Mouse (Mus musculus) midbrain, embryonic 12.5 days (tissue): ENCODE results near the gene Cmtm7. TPM values are rescaled to one million over a fixed set of nuclear protein-coding genes. Genes with fewer than 3 reads are reported as not detected.

Experiments
- ATAC-seq: fragments of 200-750 bp; cut with Nextera tagmentation; 2 replicates; pipeline ENCODE4 v1.8.0; 2017; ENCODE audit warnings: low read depth, moderate TSS enrichment, moderate library complexity; ENCODE audit not compliant: low FRiP score
- H3K27ac ChIP-seq: fragments of 300-500 bp; sonication (generic); replicated peaks from 2 replicates; pipeline ENCODE4 v1.5.1; 2016; ENCODE audit warnings: mild to moderate bottlenecking
- H3K27me3 ChIP-seq: fragments of 300-500 bp; sonication (generic); 2 replicates; pipeline ENCODE4 v1.6.1; 2016; ENCODE audit warnings: mild to moderate bottlenecking
- H3K36me3 ChIP-seq: fragments of 300-500 bp; sonication (generic); 2 replicates; pipeline ENCODE4 v1.6.1; 2016
- H3K4me1 ChIP-seq: fragments of 300-500 bp; sonication (generic); 2 replicates; pipeline ENCODE4 v1.6.1; 2016
- H3K4me2 ChIP-seq: fragments of 300-500 bp; sonication (generic); replicated peaks from 2 replicates; pipeline ENCODE4 v1.6.1; 2016; ENCODE audit warnings: mild to moderate bottlenecking, moderate library complexity
- H3K4me3 ChIP-seq: fragments of 300-500 bp; sonication (generic); 2 replicates; pipeline ENCODE4 v1.5.1; 2016; ENCODE audit warnings: mild to moderate bottlenecking
- H3K9ac ChIP-seq: fragments of 300-500 bp; sonication (generic); replicated peaks from 2 replicates; pipeline ENCODE4 v1.6.1; 2016; ENCODE audit warnings: mild to moderate bottlenecking, moderate library complexity
- H3K9me3 ChIP-seq: fragments of 300-500 bp; sonication (generic); 2 replicates; pipeline ENCODE4 v1.6.1; 2016; ENCODE audit warnings: mild to moderate bottlenecking
- WGBS: fragments of 180-500 bp; shearing (Covaris S2); methylation state at CpG from one replicate; pipeline ENCODE4 v1.1.7; 2016; 5-methylcytosine and 5-hydroxymethylcytosine counted together
- polyA plus RNA-seq: library from polyadenylated mRNA; unstranded; fragments of >200 nt; fragmentation: Nextera tagmentation; extraction: Ambion mirVana; gene quantifications from 2 replicates; pipeline ENCODE4 v1.2.1, GENCODE M21; 2016

Gene Cmtm7
- polyA plus RNA-seq, 1 experiment from 2014 or later: 49.4 TPM

DNA sequence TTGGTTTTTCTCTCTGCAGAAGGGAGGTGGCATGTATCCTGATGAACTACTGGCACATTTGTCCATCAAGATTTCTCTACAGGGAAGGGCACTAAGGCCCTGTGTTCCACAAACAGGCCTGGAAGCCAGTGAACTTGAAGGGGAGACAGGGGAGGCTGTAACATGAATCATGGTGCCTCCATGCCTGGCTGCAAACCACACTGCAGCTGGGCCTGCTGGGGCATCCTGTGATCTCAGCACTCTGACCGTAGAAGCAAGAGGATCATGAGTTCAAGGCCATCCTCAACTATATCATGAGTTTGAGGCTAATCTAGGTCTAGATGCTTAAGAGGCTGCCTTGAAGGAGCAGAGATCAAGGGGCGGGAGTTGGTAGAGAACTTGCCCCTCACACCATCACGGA is 5.3 kb downstream of the Cmtm7 start:
- Histone ChIP-seq H3K27me3 (0 out of 2 replicates have a peak, but pooled peaks cover 3% of the 10 kb centered on the region), H3K9me3 (no peaks in the 10 kb centered on the region), H3K36me3 (peaks cover 11% of the 10 kb centered on the region; the same call in 1 of the 2 replicates), H3K9ac (no peak overlapping the region), H3K27ac (no peak overlapping the region), H3K4me2 (no peak overlapping the region), H3K4me3 (no peak overlapping the region), H3K4me1 (peaks cover 15% of the 10 kb centered on the region)
- no peak for ATAC-seq
- WGBS: 97% methylated on average over 3 of the region's 3 CpGs

DNA sequence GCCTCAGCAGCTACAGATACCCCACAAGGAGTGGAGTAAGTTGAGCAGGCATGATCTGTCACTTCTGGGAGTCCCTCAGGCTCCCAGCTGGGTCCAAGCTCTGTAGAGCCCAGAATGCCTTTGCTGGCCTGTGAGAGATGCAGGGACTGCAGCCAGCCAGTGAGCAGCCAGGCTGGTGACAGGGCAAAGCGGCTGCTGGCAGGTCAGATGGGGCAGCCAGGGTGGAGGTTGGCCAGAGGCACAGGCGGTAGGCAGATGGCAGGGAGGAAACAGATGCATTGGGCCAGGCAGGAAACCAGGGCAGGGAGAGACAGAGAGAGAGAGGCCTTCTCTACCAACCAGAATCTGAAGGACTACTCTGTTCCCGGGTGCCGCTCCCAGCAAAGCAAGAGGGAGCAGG is 6.4 kb downstream of the Cmtm7 start:
- Histone ChIP-seq H3K36me3 (peaks cover 13% of the 10 kb centered on the region; the same call in 1 of the 2 replicates), H3K4me2 (no peak overlapping the region), H3K27me3 (0 out of 2 replicates have a peak, but pooled peaks cover 3% of the 10 kb centered on the region), H3K9ac (no peak overlapping the region), H3K4me3 (no peak overlapping the region), H3K27ac (no peak overlapping the region), H3K9me3 (no peaks in the 10 kb centered on the region), H3K4me1 (peaks cover 4% of the 10 kb centered on the region)
- 91% methylated on average over 4 of the region's 4 CpGs for WGBS
- ATAC-seq: no peak

DNA sequence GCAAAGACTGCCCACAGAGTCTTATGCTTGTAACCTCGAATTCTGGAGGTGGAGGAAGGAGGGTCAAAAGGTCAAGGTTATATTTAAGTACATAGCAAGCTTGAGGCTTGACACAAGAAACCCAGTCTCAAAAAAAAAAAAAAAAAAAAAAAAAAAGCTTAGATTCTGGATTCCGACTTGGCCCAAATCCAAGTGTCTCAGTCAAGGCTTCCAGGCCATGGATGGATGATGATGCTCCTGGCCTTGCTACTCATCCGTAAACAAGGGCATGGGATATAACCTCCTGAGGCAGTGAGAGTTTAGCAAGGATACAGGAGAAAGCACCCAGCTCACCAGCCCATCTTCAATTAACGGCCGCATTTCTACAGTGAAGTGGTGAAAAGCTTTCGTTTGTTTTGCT is 7.0 kb downstream of the Cmtm7 start:
- ATAC-seq: no peak
- Histone ChIP-seq H3K36me3 (peaks cover 13% of the 10 kb centered on the region; the same call in 1 of the 2 replicates), H3K27me3 (0 out of 2 replicates have a peak, but pooled peaks cover under 1% of the 10 kb centered on the region), H3K4me3 (no peak overlapping the region), H3K27ac (no peak overlapping the region), H3K4me2 (no peak overlapping the region), H3K9me3 (no peaks in the 10 kb centered on the region), H3K9ac (no peak overlapping the region), H3K4me1 (no peaks in the 10 kb centered on the region)
- 81% methylated on average over 6 of the region's 6 CpGs for WGBS

DNA sequence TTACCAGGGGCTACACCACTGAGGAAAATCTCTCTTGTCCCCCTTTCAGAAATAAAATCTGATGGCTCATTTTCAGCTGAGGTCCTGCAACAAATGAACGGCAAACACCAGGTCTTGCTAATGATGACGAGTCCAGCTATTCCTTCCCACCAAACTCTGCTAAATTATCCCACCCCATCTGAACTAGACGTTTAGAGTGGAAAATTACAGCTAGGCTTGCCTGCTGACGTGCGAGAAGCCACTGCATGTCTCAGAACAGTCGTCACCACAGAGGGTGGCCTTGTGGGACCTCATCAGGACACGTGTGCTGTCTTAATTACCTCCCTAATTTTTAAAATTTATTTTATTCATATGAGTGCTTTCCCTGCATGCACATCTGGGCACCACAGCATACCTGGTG is 10.1 kb downstream of the Cmtm7 start:
- no peak overlapping the region for H3K4me2 ChIP-seq
- no peak overlapping the region for H3K4me3 ChIP-seq
- no peak overlapping the region for H3K27ac ChIP-seq
- no peaks in the 10 kb centered on the region for H3K27me3 ChIP-seq
- no peak overlapping the region for H3K9ac ChIP-seq
- peaks cover 13% of the 10 kb centered on the region; the same call in 1 of the 2 replicates for H3K36me3 ChIP-seq
- H3K4me1 ChIP-seq: peaks cover 9% of the 10 kb centered on the region
- ATAC-seq: no peak
- no peaks in the 10 kb centered on the region for H3K9me3 ChIP-seq
- 91% methylated on average over 7 of the region's 7 CpGs for WGBS

DNA sequence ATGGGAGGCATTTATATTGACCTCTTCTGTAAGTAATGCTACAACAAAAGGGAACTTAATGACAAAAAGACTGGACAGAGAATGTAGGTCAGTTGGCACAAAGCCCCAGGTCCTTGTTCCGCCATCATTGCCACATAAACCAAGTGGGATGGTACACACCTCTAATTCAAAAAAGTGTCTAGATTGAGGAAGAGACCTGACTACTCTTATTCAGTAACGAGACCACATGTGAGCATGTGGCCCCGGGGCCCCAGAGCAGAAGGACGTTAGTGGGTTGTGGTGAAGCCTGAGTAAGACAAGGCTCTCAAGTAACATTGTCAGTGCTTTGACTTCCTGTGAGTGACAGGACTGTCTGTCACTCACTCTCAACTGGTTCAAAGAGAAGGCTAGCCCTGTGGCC is 11.4 kb downstream of the Cmtm7 start:
- 90% methylated on average over 4 of the region's 4 CpGs for WGBS
- H3K27ac ChIP-seq: no peak overlapping the region
- peaks cover 13% of the 10 kb centered on the region; the same call in 1 of the 2 replicates for H3K36me3 ChIP-seq
- H3K27me3 ChIP-seq: no peaks in the 10 kb centered on the region
- no peak overlapping the region for H3K9ac ChIP-seq
- no peak overlapping the region for H3K4me2 ChIP-seq
- H3K4me1 ChIP-seq: peaks cover 9% of the 10 kb centered on the region
- ATAC-seq: no peak
- no peak overlapping the region for H3K4me3 ChIP-seq
- no peaks in the 10 kb centered on the region for H3K9me3 ChIP-seq

DNA sequence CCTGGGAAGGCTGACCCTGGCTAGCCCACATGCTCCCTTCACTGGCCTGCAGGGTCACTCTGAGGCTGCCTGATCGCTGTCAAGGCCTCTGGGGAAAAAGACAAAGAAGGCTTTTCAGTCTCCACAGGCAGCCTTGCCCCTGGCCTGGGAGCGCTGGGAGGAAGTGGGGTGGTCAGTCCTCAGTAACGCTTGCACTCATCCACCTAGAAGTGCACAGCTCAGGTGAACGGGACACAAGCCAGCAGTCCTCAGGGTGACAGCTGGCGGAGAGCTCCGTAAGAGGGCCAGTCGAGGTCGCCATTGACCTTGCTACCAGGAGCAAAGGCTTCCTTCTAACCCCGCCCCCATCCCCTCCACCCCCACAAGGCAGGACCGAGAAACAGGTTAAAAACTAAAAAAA is 13.6 kb downstream of the Cmtm7 start:
- Histone ChIP-seq H3K4me3 (no peak overlapping the region), H3K4me1 (peaks cover 9% of the 10 kb centered on the region), H3K9me3 (no peaks in the 10 kb centered on the region), H3K36me3 (peaks cover 13% of the 10 kb centered on the region; the same call in 1 of the 2 replicates), H3K4me2 (no peak overlapping the region), H3K27me3 (no peaks in the 10 kb centered on the region), H3K27ac (no peak overlapping the region), H3K9ac (no peak overlapping the region)
- no peak for ATAC-seq
- 55% methylated on average over 10 of the region's 10 CpGs for WGBS

DNA sequence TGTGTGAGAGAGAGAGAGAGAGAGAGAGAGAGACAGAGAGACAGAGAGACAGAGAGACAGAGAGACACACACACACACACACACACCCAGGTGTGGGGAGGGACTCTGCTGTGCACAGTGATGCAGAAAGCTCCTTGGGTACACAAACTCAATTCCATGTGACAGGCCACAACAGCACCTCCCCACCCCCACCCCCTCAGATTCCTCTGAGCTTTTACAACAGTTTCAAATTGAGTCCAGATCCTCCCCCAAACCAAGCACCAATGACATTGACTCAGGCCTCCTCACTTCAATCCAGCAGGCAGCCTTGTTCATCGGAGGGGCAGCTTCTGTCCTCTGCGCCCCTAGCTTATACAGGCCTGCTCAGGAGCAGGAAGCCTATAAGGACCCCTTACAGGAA is 14.1 kb downstream of the Cmtm7 start:
- H3K27me3 ChIP-seq: no peaks in the 10 kb centered on the region
- H3K4me2 ChIP-seq: no peak overlapping the region
- H3K36me3 ChIP-seq: peaks cover 11% of the 10 kb centered on the region
- H3K4me1 ChIP-seq: peaks cover 9% of the 10 kb centered on the region
- H3K4me3 ChIP-seq: no peak overlapping the region
- H3K27ac ChIP-seq: no peak overlapping the region
- H3K9ac ChIP-seq: no peak overlapping the region
- no peak for ATAC-seq
- H3K9me3 ChIP-seq: no peaks in the 10 kb centered on the region
- WGBS: 73% methylated on average over 2 of the region's 2 CpGs

DNA sequence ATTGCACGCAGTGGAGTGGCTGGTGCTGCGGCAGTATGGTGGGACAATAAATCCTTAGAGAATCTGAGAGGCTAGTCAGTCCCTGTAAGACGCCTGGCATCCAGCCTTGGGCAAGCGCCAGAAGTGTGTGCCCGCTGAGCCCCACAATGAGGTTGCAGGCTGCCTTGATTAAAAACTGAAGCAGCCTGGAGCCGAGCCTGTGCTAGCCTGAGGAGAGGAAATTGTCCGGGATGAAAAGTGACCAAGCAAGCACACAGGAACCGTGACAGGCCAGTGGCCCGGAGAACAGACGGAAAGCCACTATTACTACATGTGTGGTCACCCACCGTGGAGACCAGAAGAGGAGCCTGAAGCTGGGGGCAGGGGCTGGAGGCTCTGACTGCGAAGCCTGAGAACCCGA is 14.6 kb downstream of the Cmtm7 start:
- peaks cover 8% of the 10 kb centered on the region for H3K36me3 ChIP-seq
- no peak for ATAC-seq
- H3K4me1 ChIP-seq: peaks cover 9% of the 10 kb centered on the region
- no peak overlapping the region for H3K27ac ChIP-seq
- WGBS: 76% methylated on average over 13 of the region's 13 CpGs
- no peak overlapping the region for H3K4me3 ChIP-seq
- H3K9ac ChIP-seq: no peak overlapping the region
- no peaks in the 10 kb centered on the region for H3K9me3 ChIP-seq
- H3K4me2 ChIP-seq: no peak overlapping the region
- no peaks in the 10 kb centered on the region for H3K27me3 ChIP-seq

DNA sequence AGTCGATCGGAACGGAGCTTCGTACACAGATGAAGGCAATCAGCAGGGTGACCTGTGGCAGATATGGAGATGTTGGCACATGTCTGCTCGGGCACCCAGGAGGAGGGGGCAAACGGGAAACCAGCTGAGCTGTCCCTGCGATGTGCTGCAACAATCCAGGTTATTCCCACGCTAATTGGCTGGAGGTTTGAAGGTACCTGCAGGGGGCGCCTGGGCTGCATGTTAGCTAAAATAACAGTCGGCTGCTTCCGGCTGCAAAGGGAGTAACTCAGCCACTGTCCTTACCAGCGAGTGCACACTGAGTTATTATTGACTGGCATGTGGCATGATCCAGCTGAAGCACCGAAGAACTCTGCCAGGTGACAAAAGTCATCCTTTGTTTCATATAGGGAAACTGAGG is 18.3 kb downstream of the Cmtm7 start:
- Histone ChIP-seq H3K4me2 (no peak overlapping the region), H3K36me3 (peaks cover 8% of the 10 kb centered on the region), H3K4me3 (no peak overlapping the region), H3K27me3 (no peaks in the 10 kb centered on the region), H3K27ac (no peak overlapping the region), H3K4me1 (peaks cover 12% of the 10 kb centered on the region), H3K9me3 (no peaks in the 10 kb centered on the region), H3K9ac (no peak overlapping the region)
- no peak for ATAC-seq
- 65% methylated on average over 13 of the region's 13 CpGs for WGBS

DNA sequence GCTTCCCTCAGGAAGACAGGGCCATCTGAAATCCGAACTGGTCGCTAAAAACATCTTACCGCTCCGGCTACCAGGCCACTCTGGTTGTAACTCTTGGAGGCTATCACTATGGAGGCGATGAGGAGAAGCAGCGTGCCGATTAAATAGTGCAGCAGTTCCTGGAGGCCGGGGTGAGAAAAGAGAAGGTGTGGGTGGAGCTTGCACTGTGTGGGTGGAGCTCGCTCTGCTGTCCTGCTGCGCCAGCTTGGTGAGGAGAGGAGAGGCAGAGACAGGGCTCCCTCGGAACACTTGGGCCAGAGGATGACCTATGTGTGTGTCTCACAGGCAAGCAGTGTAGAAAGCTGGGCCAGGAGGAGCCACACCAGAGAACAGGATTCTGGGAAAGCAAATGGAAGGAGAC is 19.8 kb downstream of the Cmtm7 start:
- Histone ChIP-seq H3K36me3 (peaks cover 8% of the 10 kb centered on the region), H3K4me2 (no peak overlapping the region), H3K4me3 (no peak overlapping the region), H3K9me3 (no peaks in the 10 kb centered on the region), H3K27me3 (no peaks in the 10 kb centered on the region), H3K27ac (no peak overlapping the region), H3K9ac (no peak overlapping the region), H3K4me1 (0 out of 2 replicates have a peak, but pooled peaks cover 3% of the 10 kb centered on the region)
- no peak for ATAC-seq
- WGBS: 78% methylated on average over 11 of the region's 11 CpGs

DNA sequence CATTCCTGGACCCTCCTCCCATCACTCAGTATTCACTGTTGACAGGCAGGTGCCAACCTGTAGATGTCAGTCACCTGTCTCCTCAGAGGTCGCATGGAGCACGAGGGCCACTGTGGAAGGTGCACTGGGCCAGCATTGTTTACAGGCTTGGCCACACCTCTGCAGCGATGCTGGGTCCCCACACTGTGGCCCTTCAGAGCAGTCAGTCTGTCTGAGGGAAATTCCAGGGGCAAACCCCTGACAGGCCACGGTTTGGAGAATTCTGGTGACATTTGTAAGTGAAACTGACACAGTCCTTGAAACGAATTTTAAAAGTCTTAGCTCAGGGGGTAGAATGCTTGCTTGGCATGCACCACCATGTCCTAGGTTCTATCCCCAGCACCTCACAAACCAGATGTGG is 21.3 kb downstream of the Cmtm7 start:
- 87% methylated on average over 5 of the region's 5 CpGs for WGBS
- H3K4me1 ChIP-seq: 0 out of 2 replicates have a peak, but pooled peaks cover 3% of the 10 kb centered on the region
- peaks cover 8% of the 10 kb centered on the region for H3K36me3 ChIP-seq
- H3K4me3 ChIP-seq: no peak overlapping the region
- no peak for ATAC-seq
- H3K4me2 ChIP-seq: no peak overlapping the region
- H3K27ac ChIP-seq: no peak overlapping the region
- no peaks in the 10 kb centered on the region for H3K27me3 ChIP-seq
- no peak overlapping the region for H3K9ac ChIP-seq
- H3K9me3 ChIP-seq: no peaks in the 10 kb centered on the region

DNA sequence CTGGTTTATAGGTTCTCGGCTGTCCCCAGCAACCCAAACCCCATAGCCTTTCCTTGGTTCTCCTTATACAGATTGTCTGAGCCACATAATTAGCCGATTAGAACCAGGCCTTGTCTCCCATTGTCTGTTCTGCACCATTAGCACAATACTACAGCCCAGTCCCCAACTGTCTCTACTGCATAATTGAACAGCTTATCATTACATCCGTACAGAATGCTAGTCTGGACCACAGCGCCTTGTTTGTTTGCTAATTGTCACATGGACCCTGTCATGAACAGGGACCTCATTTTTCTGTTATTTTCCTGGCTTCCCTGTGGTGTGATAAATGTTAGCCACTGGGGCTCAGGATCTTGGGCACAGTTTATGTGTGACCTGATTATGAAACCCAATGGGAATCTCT is 21.8 kb downstream of the Cmtm7 start:
- WGBS: 81% methylated on average over 4 of the region's 4 CpGs
- H3K4me2 ChIP-seq: no peak overlapping the region
- no peaks in the 10 kb centered on the region for H3K9me3 ChIP-seq
- H3K27me3 ChIP-seq: no peaks in the 10 kb centered on the region
- ATAC-seq: no peak
- no peak overlapping the region for H3K9ac ChIP-seq
- no peak overlapping the region for H3K4me3 ChIP-seq
- H3K27ac ChIP-seq: no peak overlapping the region
- H3K4me1 ChIP-seq: 0 out of 2 replicates have a peak, but pooled peaks cover 3% of the 10 kb centered on the region
- peaks cover 8% of the 10 kb centered on the region for H3K36me3 ChIP-seq

DNA sequence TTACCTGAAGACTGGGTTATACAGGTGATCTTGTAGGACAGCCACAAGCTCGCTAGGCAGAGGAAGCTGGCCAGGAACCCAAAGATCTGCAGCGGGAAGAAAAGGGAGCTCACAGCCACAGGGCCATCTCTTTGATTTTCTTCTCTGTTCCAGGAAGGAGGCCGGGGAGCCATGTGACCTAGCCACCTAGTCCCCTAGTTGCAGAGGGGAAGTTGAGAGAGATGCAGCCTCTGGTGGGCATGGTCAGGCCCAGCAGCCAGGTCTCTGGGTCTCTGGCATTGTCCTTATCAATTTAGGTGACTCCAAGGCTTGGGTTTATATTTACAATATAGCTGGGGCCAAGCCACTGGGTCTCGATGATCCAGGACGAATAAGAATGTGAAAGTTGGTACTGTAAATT is 22.9 kb downstream of the Cmtm7 start:
- Histone ChIP-seq H3K36me3 (peaks cover 8% of the 10 kb centered on the region), H3K9ac (no peak overlapping the region), H3K4me2 (no peak overlapping the region), H3K27ac (no peak overlapping the region), H3K4me1 (0 out of 2 replicates have a peak, but pooled peaks cover 3% of the 10 kb centered on the region), H3K9me3 (no peaks in the 10 kb centered on the region), H3K4me3 (no peak overlapping the region), H3K27me3 (no peaks in the 10 kb centered on the region)
- no peak for ATAC-seq
- 94% methylated on average over 5 of the region's 5 CpGs for WGBS
